Mouse (Mus musculus): Measurements from ENCODE around the gene Prrt4. TPM values are rescaled to one million over a fixed set of nuclear protein-coding genes. Genes with fewer than 3 reads are reported as not detected.
"Not testable (repeated sequence)": the region's sequence is repeated elsewhere in the genome, so short reads cannot be mapped to it uniquely, and the experiment has no call there.

Prrt4 gene
- total RNA-seq, 2 experiments from 2014 or later = 1.3 to 1.7 TPM

- DNase-seq = peak; percentile 92 to 95
Measured at GRCm38 (mm10) chr6:29198309-29199222, 19.2 kb upstream of the Prrt4 start.

- peak; percentile 29 to 69 for DNase-seq
Measured at GRCm38 (mm10) chr6:29195846-29196698, 16.7 kb upstream of the Prrt4 start.

GRCm38 (mm10) chr6:29195146-29195545 is 15.8 kb upstream of the Prrt4 start:
- no peak for DNase-seq

GRCm38 (mm10) chr6:29193961-29194750 is 14.8 kb upstream of the Prrt4 start:
- peak; percentile 64 to 90 for DNase-seq

- DNase-seq = no peak
Measured at GRCm38 (mm10) chr6:29187936-29188335, 8.6 kb upstream of the Prrt4 start.

- DNase-seq = no peak
Measured at GRCm38 (mm10) chr6:29179843-29180242, 459 bp upstream of the Prrt4 start.

- no peak for DNase-seq
Measured at GRCm38 (mm10) chr6:29177901-29178879, 1.2 kb downstream of the Prrt4 start.

- no peak for DNase-seq
Measured at GRCm38 (mm10) chr6:29175113-29175512, 4.3 kb downstream of the Prrt4 start.

- DNase-seq = no peak
Measured at GRCm38 (mm10) chr6:29174368-29174767, 5.0 kb downstream of the Prrt4 start.

GRCm38 (mm10) chr6:29170952-29171388 is 8.4 kb downstream of the Prrt4 start:
- DNase-seq = peak; percentile 83 to 84

- peak in 1 of 2 experiments; percentile 28 for DNase-seq
Measured at GRCm38 (mm10) chr6:29170063-29170921, 9.1 kb downstream of the Prrt4 start.

GRCm38 (mm10) chr6:29169675-29170062 is 9.7 kb downstream of the Prrt4 start:
- no peak for DNase-seq

GRCm38 (mm10) chr6:29168871-29169270 is 10.5 kb downstream of the Prrt4 start:
- no peak for DNase-seq

GRCm38 (mm10) chr6:29166196-29166595 is 13.2 kb downstream of the Prrt4 start:
- DNase-seq = peak; percentile 61 to 73

- peak; percentile 92 to 94 for DNase-seq
Measured at GRCm38 (mm10) chr6:29164314-29165244, 14.8 kb downstream of the Prrt4 start, which contains the start of gene Rbm28. Gene Rbm28, minus strand, starts transcription at chr6:29165006.

- DNase-seq = not testable (repeated sequence)
Measured at GRCm38 (mm10) chr6:29161291-29161690, 18.1 kb downstream of the Prrt4 start.

- DNase-seq = no peak
Measured at GRCm38 (mm10) chr6:29160786-29161185, 18.6 kb downstream of the Prrt4 start.

GRCm38 (mm10) chr6:29156326-29156725 is 23.1 kb downstream of the Prrt4 start:
- DNase-seq = no peak

All from heart, adult 18-20 months (tissue).